Mouse (Mus musculus) megakaryocyte, embryonic 14.5 days (primary cell): ENCODE data around the gene Lgals9.

Experiments
- FLI1 ChIP-seq: IDR thresholded peaks from 2 replicates; pipeline ENCODE4 v1.6.1; 2012; ENCODE audit warnings: low read length, inconsistent platforms, mixed read lengths
- GATA1 ChIP-seq: IDR thresholded peaks from 3 replicates; pipeline ENCODE4 v1.6.1; 2012; ENCODE audit warnings: mixed read lengths, low read length, inconsistent platforms, borderline replicate concordance

DNA sequence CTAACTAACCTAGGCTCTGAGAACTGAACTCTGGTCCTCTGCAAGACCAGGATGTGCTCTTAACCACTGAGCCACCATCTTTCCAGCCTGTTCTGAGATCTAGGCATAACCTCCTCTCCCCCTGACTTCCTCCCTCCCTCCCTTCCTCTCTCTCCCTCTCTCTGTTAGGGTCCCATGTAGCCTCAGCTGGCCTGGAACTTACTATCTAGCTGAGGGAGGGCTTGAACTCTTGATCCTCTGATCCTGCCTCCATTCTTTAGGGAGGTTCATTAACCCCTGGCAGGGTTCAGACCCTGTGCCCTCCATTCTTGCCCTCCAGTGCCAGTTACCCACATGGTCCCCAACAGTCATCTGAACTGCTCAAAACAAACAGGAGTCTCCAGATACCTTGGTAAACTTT, 28.3 kb upstream of the Lgals9 start:
- TF ChIP-seq GATA1: no peak
- no peak for TF ChIP-seq FLI1
